Mouse (Mus musculus) testis, adult 2 months (tissue): ENCODE measurements at regions not wholly inside any gene's neighbourhood (a gene's known extent, or its start where the extent isn't known, plus 50 kb on each side); places are given as distances from the start of the nearest gene placed in this dataset.

ENCODE experiments used
- CTCF ChIP-seq: fragments of 200-500 bp; IDR thresholded peaks from 2 replicates; pipeline ENCODE4 v1.5.1; 2012; ENCODE audit warnings: low read depth, mild to moderate bottlenecking, inconsistent platforms, low read length, moderate library complexity; ENCODE audit not compliant: control insufficient read depth, insufficient read depth, insufficient replicate concordance
- POLR2A ChIP-seq: fragments of 200-500 bp; IDR thresholded peaks from 2 replicates; pipeline ENCODE4 v1.6.1; 2012; ENCODE audit warnings: low read depth, mild to moderate bottlenecking, inconsistent platforms, low read length, moderate library complexity; ENCODE audit not compliant: control insufficient read depth

- TF ChIP-seq CTCF = no peak
- no peak for TF ChIP-seq POLR2A
These were observed 211.6 kb downstream of the Mex3b start for GRCm38 (mm10) chr7:83078695-83079094.
